Mouse (Mus musculus) MEL (cell line): ENCODE data around the gene Tmem9. TPM values are rescaled to one million over a fixed set of nuclear protein-coding genes. Genes with fewer than 3 reads are reported as not detected.

ENCODE experiments used
- DNase-seq: peaks from one replicate; pipeline ENCODE4 v3.0.0; 2011; ENCODE audit warnings: low read depth, low spot score
- H3K27ac ChIP-seq: 2 replicates; pipeline ENCODE4 v1.5.1; 2012; ENCODE audit warnings: low read depth, mild to moderate bottlenecking, control low read depth, low read length, moderate library complexity; ENCODE audit not compliant: control insufficient read depth
- H3K27me3 ChIP-seq, 2 experiments: fragments of 150-350 bp in 1 of 2; sonication (generic) in 1 of 2; 2 replicates each; pipeline ENCODE4 v1.6.1; 2012; ENCODE audit warnings: low read length in 2 of 2, mild to moderate bottlenecking in 2 of 2, improper control_type of control experiment in 1 of 2, moderate library complexity in 1 of 2; ENCODE audit not compliant: insufficient read depth in 2 of 2, control insufficient read depth in 1 of 2
- H3K36me3 ChIP-seq, 2 experiments: 2 replicates each; pipeline ENCODE4 v1.6.1; 2012 to 2014; ENCODE audit warnings: low read length in 2 of 2, improper control_type of control experiment in 1 of 2, inconsistent platforms in 1 of 2, mild to moderate bottlenecking in 1 of 2; ENCODE audit not compliant: insufficient read depth in 2 of 2, control insufficient read depth in 1 of 2
- H3K4me1 ChIP-seq, 2 experiments: fragments of 150-350 bp in 1 of 2; sonication (generic) in 1 of 2; 2 replicates each; pipeline ENCODE4 v1.6.1; 2012; ENCODE audit warnings: low read length in 2 of 2, improper control_type of control experiment in 1 of 2, mild to moderate bottlenecking in 1 of 2; ENCODE audit not compliant: insufficient read depth in 2 of 2, control insufficient read depth in 1 of 2
- H3K4me3 ChIP-seq, 2 experiments: fragments of 150-350 bp in 1 of 2; sonication (generic) in 1 of 2; 2 replicates each; pipeline ENCODE4 v1.5.1; 2012; ENCODE audit warnings: low read depth in 2 of 2, low read length in 2 of 2, mild to moderate bottlenecking in 2 of 2, moderate library complexity in 2 of 2, control low read depth in 1 of 2, improper control_type of control experiment in 1 of 2; ENCODE audit not compliant: control insufficient read depth in 1 of 2, insufficient read depth in 1 of 2
- H3K79me2 ChIP-seq: 2 replicates; pipeline ENCODE4 v1.6.1; 2012; ENCODE audit warnings: mild to moderate bottlenecking, low read length, moderate library complexity; ENCODE audit not compliant: control insufficient read depth, poor library complexity, insufficient read depth
- H3K9ac ChIP-seq: 2 replicates; pipeline ENCODE4 v1.6.1; 2012; ENCODE audit warnings: low read depth, mild to moderate bottlenecking, control low read depth, low read length, moderate library complexity; ENCODE audit not compliant: control insufficient read depth, poor library complexity, severe bottlenecking
- H3K9me3 ChIP-seq: fragments of 150-350 bp; sonication (generic); replicated peaks from 2 replicates; pipeline ENCODE4 v1.6.1; 2012; ENCODE audit warnings: mild to moderate bottlenecking, low read length, improper control_type of control experiment, moderate library complexity; ENCODE audit not compliant: insufficient read depth
- BHLHE40 ChIP-seq: IDR thresholded peaks from 2 replicates; pipeline ENCODE4 v1.6.1; 2012; ENCODE audit warnings: low read depth, mild to moderate bottlenecking, inconsistent platforms, low read length, improper control_type of control experiment, borderline replicate concordance
- CHD2 ChIP-seq: IDR thresholded peaks from 2 replicates; pipeline ENCODE4 v1.6.1; 2011; ENCODE audit warnings: low read length, improper control_type of control experiment
- CTCF ChIP-seq, 3 experiments: IDR thresholded peaks in 2 of 3; conservative IDR thresholded peaks in 1 of 3; 2 replicates each; pipeline ENCODE4 v1.5.1; 2011 to 2012; ENCODE audit warnings: low read length in 3 of 3, low read depth in 2 of 3, mild to moderate bottlenecking in 2 of 3, improper control_type of control experiment in 1 of 3, inconsistent platforms in 1 of 3, mixed read lengths in 1 of 3, moderate library complexity in 1 of 3; ENCODE audit not compliant: control insufficient read depth in 1 of 3, insufficient read depth in 1 of 3, poor library complexity in 1 of 3, severe bottlenecking in 1 of 3
- ELF1 ChIP-seq: IDR thresholded peaks from 2 replicates; pipeline ENCODE4 v1.6.1; 2014; ENCODE audit warnings: low read depth, mild to moderate bottlenecking, inconsistent platforms, low read length, improper control_type of control experiment, moderate library complexity
- ETS1 ChIP-seq: IDR thresholded peaks from 2 replicates; pipeline ENCODE4 v1.6.1; 2012; ENCODE audit warnings: low read depth, mild to moderate bottlenecking, inconsistent platforms, low read length, improper control_type of control experiment, moderate library complexity
- GABPA ChIP-seq: IDR thresholded peaks from 2 replicates; pipeline ENCODE4 v1.6.1; 2012; ENCODE audit warnings: low read depth, mild to moderate bottlenecking, inconsistent platforms, low read length, improper control_type of control experiment, moderate library complexity
- GATA1 ChIP-seq: IDR thresholded peaks from 2 replicates; pipeline ENCODE4 v1.6.1; 2011; ENCODE audit warnings: low read depth, low read length, improper control_type of control experiment
- KAT2A ChIP-seq: conservative IDR thresholded peaks from 2 replicates; pipeline ENCODE4 v1.6.1; 2012; ENCODE audit warnings: low read depth, low read length, improper control_type of control experiment, inconsistent platforms
- MAX ChIP-seq: IDR thresholded peaks from 2 replicates; pipeline ENCODE4 v1.6.1; 2011; ENCODE audit warnings: low read length, improper control_type of control experiment
- MAZ ChIP-seq: IDR thresholded peaks from 2 replicates; pipeline ENCODE4 v1.6.1; 2012; ENCODE audit warnings: low read depth, mild to moderate bottlenecking, inconsistent platforms, low read length, improper control_type of control experiment
- NRF1 ChIP-seq: IDR thresholded peaks from 2 replicates; pipeline ENCODE4 v1.6.1; 2014; ENCODE audit warnings: low read depth, mild to moderate bottlenecking, inconsistent platforms, low read length, improper control_type of control experiment, moderate library complexity; ENCODE audit not compliant: poor library complexity, insufficient read depth, severe bottlenecking
- POLR2A ChIP-seq, 2 experiments: IDR thresholded peaks; 2 replicates each; pipeline ENCODE4 v1.6.1; 2011 to 2012; ENCODE audit warnings: low read length in 2 of 2, mild to moderate bottlenecking in 2 of 2, control low read depth in 1 of 2, improper control_type of control experiment in 1 of 2, low read depth in 1 of 2, moderate library complexity in 1 of 2; ENCODE audit not compliant: control insufficient read depth in 1 of 2, insufficient read depth in 1 of 2, poor library complexity in 1 of 2
- POLR2AphosphoS5 ChIP-seq: IDR thresholded peaks from 2 replicates; pipeline ENCODE4 v1.6.1; 2012; ENCODE audit warnings: low read depth, borderline replicate concordance, mild to moderate bottlenecking, inconsistent platforms, low read length, moderate library complexity, mixed read lengths
- RCOR1 ChIP-seq: IDR thresholded peaks from 2 replicates; pipeline ENCODE4 v1.6.1; 2012; ENCODE audit warnings: low read depth, mild to moderate bottlenecking, inconsistent platforms, low read length, improper control_type of control experiment
- SMC3 ChIP-seq: IDR thresholded peaks from 2 replicates; pipeline ENCODE4 v1.6.1; 2011; ENCODE audit warnings: low read depth, low read length, improper control_type of control experiment
- TAL1 ChIP-seq: IDR thresholded peaks from 2 replicates; pipeline ENCODE4 v1.6.1; 2012; ENCODE audit warnings: mild to moderate bottlenecking, inconsistent platforms, low read length, moderate library complexity, mixed read lengths
- TBP ChIP-seq: IDR thresholded peaks from 2 replicates; pipeline ENCODE4 v1.8.0; 2011; ENCODE audit warnings: low read depth, low read length, improper control_type of control experiment
- TCF12 ChIP-seq: IDR thresholded peaks from 2 replicates; pipeline ENCODE4 v1.6.1; 2014; ENCODE audit warnings: low read depth, mild to moderate bottlenecking, inconsistent platforms, low read length, improper control_type of control experiment, moderate library complexity
- USF1 ChIP-seq: IDR thresholded peaks from 2 replicates; pipeline ENCODE4 v1.6.1; 2014; ENCODE audit warnings: low read depth, mild to moderate bottlenecking, inconsistent platforms, low read length, improper control_type of control experiment, moderate library complexity
- USF2 ChIP-seq, 2 experiments: IDR thresholded peaks; 2 replicates each; pipeline ENCODE4 v1.6.1; 2011 to 2012; ENCODE audit warnings: improper control_type of control experiment in 2 of 2, low read length in 2 of 2, borderline replicate concordance in 1 of 2, inconsistent platforms in 1 of 2, low read depth in 1 of 2, mild to moderate bottlenecking in 1 of 2; ENCODE audit not compliant: insufficient read depth in 1 of 2
- ZMIZ1 ChIP-seq: IDR thresholded peaks from 2 replicates; pipeline ENCODE4 v1.6.1; 2012; ENCODE audit warnings: low read depth, mild to moderate bottlenecking, inconsistent platforms, low read length, improper control_type of control experiment, moderate library complexity
- ZNF384 ChIP-seq: IDR thresholded peaks from 2 replicates; pipeline ENCODE4 v1.6.1; 2012; ENCODE audit warnings: low read depth, mild to moderate bottlenecking, inconsistent platforms, low read length, improper control_type of control experiment
- polyA plus RNA-seq, 2 experiments: library from polyadenylated mRNA; stranded (reverse) in 1 of 2; unstranded in 1 of 2; fragments of >175 nt in 1 of 2; fragments of >200 nt in 1 of 2; gene quantifications; 2 replicates each; pipeline versions ENCODE4 v1.2.1 to v1.2.4; 2012; ENCODE audit warnings: low replicate concordance in 2 of 2, low read depth in 1 of 2; ENCODE audit not compliant: insufficient read length in 2 of 2, insufficient read depth in 1 of 2, missing spikeins in 1 of 2
- total RNA-seq: library from RNA; depleted of rRNA; stranded (reverse); fragments of 300-350 nt; gene quantifications from 2 replicates; pipeline ENCODE4 v1.2.3, GENCODE M21; 2012

Gene Tmem9
- total and polyA plus RNA-seq, 3 experiments = 52.2 to 82.9 TPM; not detected in 1

GRCm38 (mm10) chr1:136061790-136062141, 53.8 kb downstream of the Tmem9 start:
- Histone ChIP-seq H3K9me3 (no peaks in the 10 kb centered on the region), H3K4me3 (no peak overlapping the region), H3K4me1 (no peaks in the 10 kb centered on the region), H3K9ac (no peak overlapping the region), H3K36me3 (no peaks in the 10 kb centered on the region), H3K79me2 (no peaks in the 10 kb centered on the region), H3K27ac (no peak overlapping the region), H3K27me3 (peaks cover 0 to 5% of the 10 kb centered on the region in 2 experiments; a peak in 3 of 4 replicates)
- DNase-seq = no peak
- TF ChIP-seq POLR2A (IDR thresholded peaks at IDR 0.05; ENCODE audit: control insufficient read depth in 1 of 2, insufficient read depth in 1 of 2, low read depth in 1 of 2, low read length in 2 of 2, poor library complexity in 1 of 2) (no peak), CTCF (IDR thresholded peaks at IDR 0.05 in 2 of 3, conservative IDR thresholded peaks at IDR 0.05 in 1 of 3; ENCODE audit: control insufficient read depth in 1 of 3, insufficient read depth in 1 of 3, low read depth in 2 of 3, low read length in 3 of 3, poor library complexity in 1 of 3, severe bottlenecking in 1 of 3) (no peak), ETS1 (no peak), TBP (no peak), KAT2A (no peak), SMC3 (no peak), ZNF384 (no peak), TCF12 (no peak), MAZ (no peak), GATA1 (no peak), USF2 (IDR thresholded peaks at IDR 0.05; ENCODE audit: borderline replicate concordance in 1 of 2, insufficient read depth in 1 of 2, low read depth in 1 of 2, low read length in 2 of 2) (no peak), TAL1 (no peak), POLR2AphosphoS5 (no peak)

- no peak for DNase-seq
- Histone ChIP-seq H3K4me1 (no peaks in the 10 kb centered on the region), H3K9me3 (no peaks in the 10 kb centered on the region), H3K36me3 (no peaks in the 10 kb centered on the region), H3K79me2 (no peaks in the 10 kb centered on the region), H3K27me3 (peaks cover 0 to 6% of the 10 kb centered on the region in 2 experiments; a peak in 3 of 4 replicates), H3K9ac (no peak overlapping the region), H3K27ac (no peak overlapping the region), H3K4me3 (no peak overlapping the region)
- TF ChIP-seq MAZ (no peak), GABPA (no peak), MAX (no peak), CHD2 (no peak), RCOR1 (no peak)
Observed at GRCm38 (mm10) chr1:136063991-136064390, 56.0 kb downstream of the Tmem9 start.

GRCm38 (mm10) chr1:136066621-136067020, 58.7 kb downstream of the Tmem9 start:
- TF ChIP-seq NRF1 (no peak), USF1 (no peak), CHD2 (no peak), TBP (no peak), ELF1 (no peak), ZNF384 (no peak), MAZ (no peak), ZMIZ1 (no peak), SMC3 (no peak), KAT2A (no peak), BHLHE40 (no peak), POLR2AphosphoS5 (no peak)
- H3K27ac ChIP-seq = no peak overlapping the region
- no peaks in the 10 kb centered on the region for H3K9me3 ChIP-seq
- no peak overlapping the region for H3K4me3 ChIP-seq
- H3K27me3 ChIP-seq = peaks cover 0 to 6% of the 10 kb centered on the region in 2 experiments; a peak in 3 of 4 replicates
- H3K4me1 ChIP-seq = no peaks in the 10 kb centered on the region
- H3K9ac ChIP-seq = no peak overlapping the region
- no peaks in the 10 kb centered on the region for H3K79me2 ChIP-seq
- DNase-seq = no peak
- H3K36me3 ChIP-seq = no peaks in the 10 kb centered on the region
